Mouse (Mus musculus) forebrain, embryonic 16.5 days (tissue): Measurements from ENCODE around the gene Plpp2. TPM values are rescaled to one million over a fixed set of nuclear protein-coding genes. Genes with fewer than 3 reads are reported as not detected.
A peak's percentile ranks its signal among the peaks of the same experiment; 100 is the strongest.

Experiments used
- ATAC-seq: fragments of 200-750 bp; cut with Nextera tagmentation; 2 replicates; pipeline ENCODE4 v1.8.0; 2017; ENCODE audit warnings: mild to moderate bottlenecking, moderate library complexity
- H3K27ac ChIP-seq: fragments of 300-500 bp; sonication (generic); 2 replicates; pipeline ENCODE4 v1.5.1; 2014; ENCODE audit warnings: low read length, control low read depth
- H3K27me3 ChIP-seq: fragments of 300-500 bp; sonication (generic); replicated peaks from 2 replicates; pipeline ENCODE4 v1.6.1; 2014; ENCODE audit warnings: low read length; ENCODE audit not compliant: control insufficient read depth, insufficient read depth
- H3K36me3 ChIP-seq: fragments of 300-500 bp; sonication (generic); 2 replicates; pipeline ENCODE4 v1.6.1; 2014; ENCODE audit not compliant: control insufficient read depth, insufficient read depth
- H3K4me1 ChIP-seq: fragments of 300-500 bp; sonication (generic); replicated peaks from 2 replicates; pipeline ENCODE4 v1.6.1; 2014; ENCODE audit warnings: low read length; ENCODE audit not compliant: control insufficient read depth, insufficient read depth
- H3K4me2 ChIP-seq: fragments of 300-500 bp; sonication (generic); 2 replicates; pipeline ENCODE4 v1.6.1; 2014; ENCODE audit warnings: mild to moderate bottlenecking, low read length, control low read depth
- H3K4me3 ChIP-seq: fragments of 300-500 bp; sonication (generic); replicated peaks from 2 replicates; pipeline ENCODE4 v1.5.1; 2014; ENCODE audit warnings: mild to moderate bottlenecking, low read length, control low read depth
- H3K9ac ChIP-seq: fragments of 300-500 bp; sonication (generic); replicated peaks from 2 replicates; pipeline ENCODE4 v1.6.1; 2014; ENCODE audit warnings: low read depth, low read length, control low read depth
- H3K9me3 ChIP-seq: fragments of 300-500 bp; sonication (generic); 2 replicates; pipeline ENCODE4 v1.6.1; 2016; ENCODE audit warnings: low read length; ENCODE audit not compliant: control insufficient read depth
- WGBS: fragments of 180-500 bp; shearing (Covaris S2); extraction: QIAGEN DNeasy Blood & Tissue Kit; methylation state at CpG from one replicate; pipeline ENCODE4 v1.1.7; 2014; 5-methylcytosine and 5-hydroxymethylcytosine counted together
- polyA plus RNA-seq: library from polyadenylated mRNA; unstranded; fragments of >200 nt; fragmentation: Nextera tagmentation; extraction: Ambion mirVana; gene quantifications from 2 replicates; pipeline ENCODE4 v1.2.1, GENCODE M21; 2015

Gene Plpp2
- polyA plus RNA-seq, 1 experiment from 2014 or later: 11.6 TPM

DNA sequence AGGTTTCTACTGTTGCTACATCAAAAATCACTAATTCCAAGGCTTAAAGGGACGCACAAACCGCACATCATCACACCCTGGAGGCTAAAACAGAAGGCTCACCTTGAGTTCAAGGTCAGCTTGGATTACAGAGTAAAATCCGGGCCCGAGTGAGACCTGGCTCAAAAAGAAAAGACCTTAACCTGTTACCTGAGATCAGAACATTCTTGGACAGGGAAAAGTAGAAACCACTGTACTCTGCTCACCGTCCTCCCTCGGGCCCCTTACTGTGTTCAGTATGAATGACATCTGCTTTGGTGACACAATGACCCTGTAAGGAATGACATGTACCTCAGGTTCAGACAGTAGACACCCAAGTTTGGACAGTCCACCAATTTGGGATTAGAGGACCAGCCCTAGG is 41.2 kb upstream of the Plpp2 start:
- H3K9me3 ChIP-seq: 0 out of 2 replicates have a peak, but pooled peaks cover 3% of the 10 kb centered on the region
- H3K4me1 ChIP-seq: no peaks in the 10 kb centered on the region
- WGBS: 97% methylated on average over 6 of the region's 6 CpGs
- H3K36me3 ChIP-seq: no peaks in the 10 kb centered on the region
- no peak for ATAC-seq
- H3K4me3 ChIP-seq: no peak overlapping the region
- H3K27me3 ChIP-seq: no peaks in the 10 kb centered on the region
- no peak overlapping the region for H3K27ac ChIP-seq
- H3K9ac ChIP-seq: no peak overlapping the region
- H3K4me2 ChIP-seq: no peak overlapping the region

DNA sequence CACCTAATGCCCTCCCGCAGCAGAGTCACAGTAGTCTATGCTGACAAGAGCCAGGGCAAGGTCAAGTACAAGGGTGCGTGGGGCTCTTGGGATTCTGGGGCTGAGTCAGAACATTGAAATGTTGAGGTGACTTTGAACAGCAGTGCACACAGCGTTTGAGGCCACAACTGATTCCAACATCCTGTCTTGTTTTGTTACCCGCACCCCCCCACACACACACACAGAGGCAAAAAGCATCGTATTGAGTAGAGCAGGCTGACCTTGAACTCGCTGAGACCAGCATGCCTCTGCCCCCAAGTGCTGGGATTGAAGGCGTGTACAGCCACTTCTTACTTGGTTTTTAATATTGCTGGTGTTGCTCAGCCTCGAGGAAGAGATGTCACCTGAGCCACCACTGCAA is 40.8 kb upstream of the Plpp2 start:
- Histone ChIP-seq H3K4me2 (no peak overlapping the region), H3K27ac (no peak overlapping the region), H3K9ac (no peak overlapping the region), H3K9me3 (0 out of 2 replicates have a peak, but pooled peaks cover 3% of the 10 kb centered on the region), H3K27me3 (no peaks in the 10 kb centered on the region), H3K4me3 (no peak overlapping the region), H3K36me3 (no peaks in the 10 kb centered on the region), H3K4me1 (no peaks in the 10 kb centered on the region)
- WGBS: 83% methylated on average over 8 of the region's 8 CpGs
- no peak for ATAC-seq

DNA sequence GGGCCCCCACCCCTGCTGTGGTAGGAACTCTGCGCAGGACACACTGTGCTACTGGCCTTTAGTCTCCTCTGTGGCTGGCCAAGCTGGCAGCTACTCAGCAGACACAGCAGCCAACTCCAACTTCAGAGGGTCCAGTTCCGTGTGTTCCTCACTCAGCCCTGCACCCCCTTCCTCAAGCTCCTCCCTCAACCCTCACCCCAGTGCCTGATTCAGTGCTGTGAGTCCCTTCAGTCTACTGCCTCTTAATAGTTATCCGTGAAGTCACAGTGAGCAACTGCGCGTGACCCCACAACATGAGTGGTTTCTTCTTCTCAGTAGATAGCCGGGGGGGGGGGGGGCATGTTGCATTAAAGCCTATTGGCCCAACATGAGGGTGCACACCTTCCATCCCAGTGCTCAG is 40.0 kb upstream of the Plpp2 start:
- Histone ChIP-seq H3K27ac (no peak overlapping the region), H3K4me3 (no peak overlapping the region), H3K4me2 (no peak overlapping the region), H3K36me3 (no peaks in the 10 kb centered on the region), H3K27me3 (no peaks in the 10 kb centered on the region), H3K9ac (no peak overlapping the region), H3K9me3 (0 out of 2 replicates have a peak, but pooled peaks cover 3% of the 10 kb centered on the region), H3K4me1 (no peaks in the 10 kb centered on the region)
- WGBS: 89% methylated on average over 6 of the region's 6 CpGs
- no peak for ATAC-seq

DNA sequence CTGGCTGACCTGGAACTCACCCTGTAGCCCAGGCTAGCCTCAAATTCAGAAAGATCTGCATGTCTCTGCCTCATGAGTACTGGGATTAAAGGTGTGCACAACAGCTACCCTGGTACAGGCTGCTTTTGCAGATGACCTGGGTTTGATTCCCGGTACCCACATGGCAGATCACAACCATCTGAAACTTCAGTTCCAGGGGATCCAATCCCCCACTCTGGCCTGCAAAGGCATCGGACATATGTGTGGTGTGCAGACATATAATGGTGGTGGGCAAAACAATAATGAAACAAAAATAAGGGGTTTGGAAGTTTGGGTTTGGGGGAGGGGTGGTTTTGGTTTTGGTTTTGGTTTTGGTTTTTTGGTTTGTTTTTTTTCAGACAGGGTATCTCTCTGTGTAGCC is 37.7 kb upstream of the Plpp2 start:
- no peaks in the 10 kb centered on the region for H3K4me1 ChIP-seq
- no peaks in the 10 kb centered on the region for H3K27me3 ChIP-seq
- no peak overlapping the region for H3K4me2 ChIP-seq
- H3K9me3 ChIP-seq: no peaks in the 10 kb centered on the region
- 98% methylated on average over 2 of the region's 2 CpGs for WGBS
- no peak for ATAC-seq
- no peaks in the 10 kb centered on the region for H3K36me3 ChIP-seq
- H3K9ac ChIP-seq: no peak overlapping the region
- no peak overlapping the region for H3K27ac ChIP-seq
- H3K4me3 ChIP-seq: no peak overlapping the region

DNA sequence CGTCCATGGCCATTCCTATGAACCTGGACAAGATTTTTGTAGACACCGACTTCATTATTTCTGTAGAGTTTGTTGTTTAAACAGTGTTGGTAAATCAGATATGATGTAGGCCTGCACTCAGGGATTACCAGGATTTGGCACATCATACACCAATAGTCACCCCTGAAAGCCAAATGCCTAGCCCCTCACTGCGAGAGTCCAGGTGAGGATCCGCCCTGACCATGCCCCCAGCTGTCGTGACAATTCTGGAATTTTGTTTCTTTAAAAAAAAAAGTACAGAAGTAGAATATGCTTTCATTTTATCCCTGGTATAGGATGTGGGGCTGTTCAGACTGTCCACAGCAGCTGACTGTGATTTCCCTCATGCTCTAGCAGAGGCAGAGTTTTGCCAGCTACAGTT is 36.3 kb upstream of the Plpp2 start:
- Histone ChIP-seq H3K27me3 (no peaks in the 10 kb centered on the region), H3K4me2 (no peak overlapping the region), H3K4me3 (no peak overlapping the region), H3K27ac (no peak overlapping the region), H3K36me3 (no peaks in the 10 kb centered on the region), H3K4me1 (no peaks in the 10 kb centered on the region), H3K9me3 (no peaks in the 10 kb centered on the region), H3K9ac (no peak overlapping the region)
- no peak for ATAC-seq
- 94% methylated on average over 5 of the region's 5 CpGs for WGBS

DNA sequence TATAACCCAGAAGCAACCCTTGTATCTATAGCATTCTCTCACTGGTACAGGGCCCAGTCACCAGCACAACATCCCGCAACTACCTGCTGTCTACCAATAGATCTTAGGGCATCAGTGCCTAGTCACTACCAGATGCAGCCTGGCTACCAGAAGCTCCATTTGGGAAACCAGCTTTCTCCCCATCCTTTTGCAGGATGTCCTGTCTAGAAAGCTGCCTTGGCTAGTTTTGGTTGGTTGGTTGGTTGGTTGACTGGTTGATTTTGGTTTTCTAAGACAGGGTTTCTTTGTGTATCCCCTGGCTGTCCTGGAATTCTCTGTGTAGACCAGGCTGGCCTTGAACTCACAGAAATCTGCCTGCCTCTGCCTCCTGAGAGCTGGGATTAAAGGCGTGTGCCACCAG is 26.1 kb upstream of the Plpp2 start:
- no peak overlapping the region for H3K4me3 ChIP-seq
- WGBS: 92% methylated on average over 2 of the region's 2 CpGs
- no peak for ATAC-seq
- H3K9me3 ChIP-seq: no peaks in the 10 kb centered on the region
- no peaks in the 10 kb centered on the region for H3K27me3 ChIP-seq
- no peak overlapping the region for H3K9ac ChIP-seq
- H3K4me2 ChIP-seq: no peak overlapping the region
- H3K4me1 ChIP-seq: peaks cover 5% of the 10 kb centered on the region
- no peak overlapping the region for H3K27ac ChIP-seq
- no peaks in the 10 kb centered on the region for H3K36me3 ChIP-seq

DNA sequence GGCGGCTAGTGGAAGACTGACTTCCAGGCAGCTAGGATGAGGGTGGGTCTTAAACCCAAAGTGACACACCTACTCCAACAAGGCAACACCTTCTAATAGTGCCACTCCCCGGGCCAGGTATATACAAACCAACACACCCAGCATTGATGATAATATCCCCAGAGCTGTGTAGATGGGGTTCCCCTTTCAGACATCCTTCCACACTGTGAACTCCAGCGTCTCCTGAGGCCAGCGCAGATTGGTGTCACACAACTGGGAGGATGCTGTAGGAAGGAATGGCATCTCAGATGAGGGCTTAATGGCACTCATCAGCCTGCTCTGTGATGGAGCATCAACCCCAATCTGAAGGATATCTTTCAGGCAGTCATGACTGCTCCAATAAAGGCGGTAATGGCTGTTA is 23.9 kb upstream of the Plpp2 start:
- H3K4me2 ChIP-seq: no peak overlapping the region
- no peak overlapping the region for H3K9ac ChIP-seq
- 98% methylated on average over 5 of the region's 5 CpGs for WGBS
- no peaks in the 10 kb centered on the region for H3K27me3 ChIP-seq
- no peak overlapping the region for H3K4me3 ChIP-seq
- H3K36me3 ChIP-seq: no peaks in the 10 kb centered on the region
- H3K9me3 ChIP-seq: no peaks in the 10 kb centered on the region
- ATAC-seq: no peak
- peaks cover 19% of the 10 kb centered on the region for H3K4me1 ChIP-seq
- no peak overlapping the region for H3K27ac ChIP-seq

DNA sequence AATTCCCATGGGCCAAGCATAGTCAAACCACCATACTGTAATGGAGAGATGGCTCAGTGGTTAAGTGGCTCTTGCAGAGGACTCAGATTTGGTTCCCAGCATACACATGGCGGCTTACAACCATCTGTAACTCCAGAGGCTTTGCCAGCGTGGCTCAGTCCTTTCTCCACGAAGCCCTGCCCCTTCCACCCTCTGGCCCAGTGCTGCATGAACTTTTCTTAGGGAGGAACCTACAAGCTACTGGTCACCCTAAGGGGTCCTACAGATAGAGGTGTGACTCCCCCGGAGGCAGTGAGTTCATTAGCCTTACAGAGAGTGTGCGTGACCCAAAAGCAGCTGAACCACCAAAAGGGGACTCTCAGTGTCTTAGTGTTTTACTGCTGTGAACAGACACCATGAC is 23.4 kb upstream of the Plpp2 start:
- WGBS: 87% methylated on average over 5 of the region's 5 CpGs
- no peak for ATAC-seq
- Histone ChIP-seq H3K4me2 (no peak overlapping the region), H3K9ac (no peak overlapping the region), H3K36me3 (no peaks in the 10 kb centered on the region), H3K27me3 (no peaks in the 10 kb centered on the region), H3K9me3 (no peaks in the 10 kb centered on the region), H3K4me1 (peaks cover 23% of the 10 kb centered on the region), H3K27ac (no peak overlapping the region), H3K4me3 (no peak overlapping the region)

DNA sequence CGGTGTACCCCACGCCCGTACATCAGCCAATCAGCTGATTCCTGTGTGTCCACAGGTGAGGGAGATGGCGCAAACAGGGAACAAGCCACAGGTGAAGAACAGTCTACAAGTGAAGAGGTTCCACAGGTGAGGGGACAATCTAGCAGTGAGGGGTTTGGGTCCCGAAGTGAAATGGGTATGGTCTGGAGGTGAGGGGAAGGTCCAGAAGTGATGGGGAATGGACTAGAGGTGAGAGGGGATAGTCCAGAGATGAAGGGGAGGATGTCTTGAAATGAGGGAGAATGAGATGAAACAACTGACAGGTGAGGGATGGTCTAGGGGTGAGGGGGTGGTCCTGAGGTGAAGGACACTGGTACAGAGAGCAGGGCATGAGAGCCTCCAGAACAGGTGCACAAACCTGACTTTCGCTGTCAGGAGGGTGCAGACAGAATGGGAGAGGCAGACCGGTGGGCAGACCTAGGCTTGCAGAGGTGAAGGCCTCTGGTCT is 21.7 kb upstream of the Plpp2 start:
- no peaks in the 10 kb centered on the region for H3K36me3 ChIP-seq
- H3K4me2 ChIP-seq: peak overlapping the region; percentile 76
- H3K27ac ChIP-seq: no peak overlapping the region
- 22% methylated on average over 7 of the region's 7 CpGs for WGBS
- H3K9me3 ChIP-seq: no peaks in the 10 kb centered on the region
- H3K4me3 ChIP-seq: peak overlapping the region; percentile 66
- peaks cover 23% of the 10 kb centered on the region for H3K4me1 ChIP-seq
- H3K27me3 ChIP-seq: no peaks in the 10 kb centered on the region
- H3K9ac ChIP-seq: peak overlapping the region; percentile 90
- ATAC-seq: peak; percentile 9; the same call in 1 of the 2 replicates
